Mouse (Mus musculus): Measurements from ENCODE around the gene Abcb4.

GRCm38 (mm10) chr5:8947423-8948110, 54.0 kb downstream of the Abcb4 start:
- no peak for TF ChIP-seq MYOG (IDR thresholded peaks at IDR 0.05; ENCODE audit: control insufficient read depth in 1 of 3, insufficient read depth in 1 of 3, insufficient read length in 2 of 3, low read depth in 2 of 3)
- no peak for TF ChIP-seq CEBPB (IDR thresholded peaks at IDR 0.05; ENCODE audit: insufficient read depth, poor library complexity, severe bottlenecking)
- TF ChIP-seq POLR2A (IDR thresholded peaks at IDR 0.05; ENCODE audit: insufficient read length, low read depth), result no peak
- TF ChIP-seq TCF12 (IDR thresholded peaks at IDR 0.05; ENCODE audit: insufficient read depth, poor library complexity, severe bottlenecking), result no peak
- TF ChIP-seq POLR2AphosphoS2 (IDR thresholded peaks at IDR 0.05; ENCODE audit: insufficient read length, low read depth), result no peak
- no peak for TF ChIP-seq MAX (IDR thresholded peaks at IDR 0.05; ENCODE audit: low read depth)

All from myocyte (in vitro differentiated cells).